Mouse (Mus musculus) liver, adult 2 months (tissue): ENCODE measurements around the gene Tcp11l2. TPM values are rescaled to one million over a fixed set of nuclear protein-coding genes. Genes with fewer than 3 reads are reported as not detected.

Source experiments
- DNase-seq: peaks from one replicate; pipeline ENCODE4 v3.0.0-alpha.2; 2011; ENCODE audit warnings: low read depth, low spot score; ENCODE audit errors: extremely low read depth
- H3K27ac ChIP-seq: fragments of 200-500 bp; replicated peaks from 2 replicates; pipeline ENCODE4 v1.5.1; 2012; ENCODE audit warnings: low read depth, mild to moderate bottlenecking, control low read depth, inconsistent platforms, low read length; ENCODE audit not compliant: insufficient read depth
- H3K27me3 ChIP-seq: fragments of 200-500 bp; 2 replicates; pipeline ENCODE4 v1.6.1; 2012; ENCODE audit warnings: mild to moderate bottlenecking, moderate library complexity, low read length, inconsistent platforms; ENCODE audit not compliant: control insufficient read depth, insufficient read depth
- H3K36me3 ChIP-seq: fragments of 200-500 bp; 2 replicates; pipeline ENCODE4 v1.6.1; 2012; ENCODE audit warnings: low read length, inconsistent platforms; ENCODE audit not compliant: control insufficient read depth, insufficient read depth
- H3K4me1 ChIP-seq: fragments of 200-500 bp; 2 replicates; pipeline ENCODE4 v1.6.1; 2011; ENCODE audit warnings: low read length; ENCODE audit not compliant: control insufficient read depth, insufficient read depth
- H3K4me3 ChIP-seq: fragments of 200-500 bp; 2 replicates; pipeline ENCODE4 v1.5.1; 2011; ENCODE audit warnings: low read depth, mild to moderate bottlenecking, control low read depth, low read length, moderate library complexity; ENCODE audit not compliant: insufficient read depth
- H3K79me2 ChIP-seq: fragments of 200-500 bp; 2 replicates; pipeline ENCODE4 v1.6.1; 2012; ENCODE audit warnings: inconsistent platforms, mild to moderate bottlenecking, low read length, moderate library complexity; ENCODE audit not compliant: control insufficient read depth, insufficient read depth
- H3K9ac ChIP-seq: fragments of 200-500 bp; 2 replicates; pipeline ENCODE4 v1.6.1; 2012; ENCODE audit warnings: low read depth, mild to moderate bottlenecking, control low read depth, inconsistent platforms, low read length
- CTCF ChIP-seq: fragments of 200-500 bp; IDR thresholded peaks from 2 replicates; pipeline ENCODE4 v1.5.1; 2011; ENCODE audit warnings: low read depth, low read length, control low read depth
- POLR2A ChIP-seq: fragments of 200-500 bp; IDR thresholded peaks from 2 replicates; pipeline ENCODE4 v1.6.1; 2011; ENCODE audit warnings: low read length, control low read depth; ENCODE audit not compliant: insufficient read depth; ENCODE audit errors: extremely low read depth
- WGBS: fragments of 180-500 bp; shearing (Covaris S2); methylation state at CpG from one replicate; pipeline ENCODE4 v1.1.7; 2018; 5-methylcytosine and 5-hydroxymethylcytosine counted together
- polyA plus RNA-seq: library from polyadenylated mRNA; depleted of rRNA; stranded (reverse); fragments of >200 nt; gene quantifications from 2 replicates; pipeline ENCODE4 v1.2.3, GENCODE M21; 2012
- total RNA-seq: library from RNA; depleted of rRNA; stranded (reverse); fragments of >200 nt; gene quantifications from 2 replicates; pipeline ENCODE4 v1.2.3, GENCODE M21; 2014

The Tcp11l2 gene
- total and polyA plus RNA-seq, 2 experiments: 21.6 to 30.8 TPM

- no peaks in the 10 kb centered on the region for H3K79me2 ChIP-seq
- no peak overlapping the region for H3K27ac ChIP-seq
- WGBS: 90% methylated on average over 12 of the region's 12 CpGs
- TF ChIP-seq CTCF: no peak
- H3K36me3 ChIP-seq: peaks cover 15% of the 10 kb centered on the region
- DNase-seq: no peak
- H3K4me3 ChIP-seq: no peak overlapping the region
- H3K4me1 ChIP-seq: no peaks in the 10 kb centered on the region
- no peak overlapping the region for H3K9ac ChIP-seq
- H3K27me3 ChIP-seq: no peaks in the 10 kb centered on the region
Measured at GRCm38 (mm10) chr10:84646506-84647102, 70.2 kb downstream of the Tcp11l2 start.

- WGBS: 86% methylated on average over 5 of the region's 5 CpGs
- TF ChIP-seq CTCF (no peak), POLR2A (no peak)
- no peak for DNase-seq
- H3K27ac ChIP-seq: no peak overlapping the region
- no peaks in the 10 kb centered on the region for H3K27me3 ChIP-seq
- no peak overlapping the region for H3K4me3 ChIP-seq
- peaks cover 15% of the 10 kb centered on the region for H3K36me3 ChIP-seq
- no peaks in the 10 kb centered on the region for H3K79me2 ChIP-seq
- no peak overlapping the region for H3K9ac ChIP-seq
- H3K4me1 ChIP-seq: no peaks in the 10 kb centered on the region
Measured at GRCm38 (mm10) chr10:84647264-84647663, 70.8 kb downstream of the Tcp11l2 start.

- TF ChIP-seq POLR2A (no peak), CTCF (no peak)
- Histone ChIP-seq H3K36me3 (peaks cover 19% of the 10 kb centered on the region), H3K4me3 (no peak overlapping the region), H3K4me1 (no peaks in the 10 kb centered on the region), H3K9ac (no peak overlapping the region), H3K27ac (no peak overlapping the region), H3K79me2 (no peaks in the 10 kb centered on the region), H3K27me3 (no peaks in the 10 kb centered on the region)
- no peak for DNase-seq
- 82% methylated on average over 4 of the region's 4 CpGs for WGBS
Measured at GRCm38 (mm10) chr10:84648911-84649310, 72.5 kb downstream of the Tcp11l2 start.

GRCm38 (mm10) chr10:84654029-84654428, 77.6 kb downstream of the Tcp11l2 start:
- Histone ChIP-seq H3K36me3 (peaks cover 18% of the 10 kb centered on the region), H3K9ac (no peak overlapping the region), H3K4me3 (no peak overlapping the region), H3K4me1 (no peaks in the 10 kb centered on the region), H3K27me3 (no peaks in the 10 kb centered on the region), H3K27ac (no peak overlapping the region), H3K79me2 (no peaks in the 10 kb centered on the region)
- no peak for DNase-seq
- 83% methylated on average over 4 of the region's 4 CpGs for WGBS
- TF ChIP-seq POLR2A: no peak
- no peak for TF ChIP-seq CTCF

- TF ChIP-seq CTCF (no peak), POLR2A (no peak)
- Histone ChIP-seq H3K79me2 (no peaks in the 10 kb centered on the region), H3K4me1 (no peaks in the 10 kb centered on the region), H3K27ac (no peak overlapping the region), H3K4me3 (no peak overlapping the region), H3K27me3 (no peaks in the 10 kb centered on the region), H3K9ac (no peak overlapping the region), H3K36me3 (peaks cover 18% of the 10 kb centered on the region)
- DNase-seq: no peak
- WGBS: 87% methylated on average over 4 of the region's 4 CpGs
Measured at GRCm38 (mm10) chr10:84654731-84655130, 78.3 kb downstream of the Tcp11l2 start.

GRCm38 (mm10) chr10:84656618-84657017, 80.2 kb downstream of the Tcp11l2 start:
- TF ChIP-seq POLR2A (no peak), CTCF (no peak)
- Histone ChIP-seq H3K27me3 (no peaks in the 10 kb centered on the region), H3K4me3 (no peak overlapping the region), H3K27ac (no peak overlapping the region), H3K36me3 (peaks cover 16% of the 10 kb centered on the region), H3K79me2 (no peaks in the 10 kb centered on the region), H3K9ac (no peak overlapping the region), H3K4me1 (no peaks in the 10 kb centered on the region)
- WGBS: 82% methylated on average over 4 of the region's 4 CpGs
- DNase-seq: peak; percentile 10
